Mouse (Mus musculus) thymus, adult 2 months (tissue): ENCODE results near the gene Fblim1. TPM values are rescaled to one million over a fixed set of nuclear protein-coding genes. Genes with fewer than 3 reads are reported as not detected.
"Not testable (repeated sequence)": the region's sequence is repeated elsewhere in the genome, so short reads cannot be mapped to it uniquely, and the experiment has no call there.

Source experiments
- DNase-seq: peaks from one replicate; pipeline ENCODE4 v3.0.0; 2021
- H3K27ac ChIP-seq: fragments of 200-500 bp; 2 replicates; pipeline ENCODE4 v1.5.1; 2012; ENCODE audit warnings: low read length, control low read depth; ENCODE audit not compliant: control insufficient read depth, insufficient read depth
- H3K27me3 ChIP-seq: fragments of 200-500 bp; 2 replicates; pipeline ENCODE4 v1.6.1; 2012; ENCODE audit warnings: mild to moderate bottlenecking, low read length, moderate library complexity, mixed read lengths; ENCODE audit not compliant: control insufficient read depth, insufficient read depth
- H3K36me3 ChIP-seq: fragments of 200-500 bp; 2 replicates; pipeline ENCODE4 v1.6.1; 2012; ENCODE audit warnings: mild to moderate bottlenecking, low read length, moderate library complexity; ENCODE audit not compliant: control insufficient read depth, insufficient read depth
- H3K4me1 ChIP-seq: fragments of 200-500 bp; replicated peaks from 2 replicates; pipeline ENCODE4 v1.6.1; 2012; ENCODE audit warnings: low read length; ENCODE audit not compliant: control insufficient read depth, insufficient read depth
- H3K4me3 ChIP-seq: fragments of 200-500 bp; 2 replicates; pipeline ENCODE4 v1.5.1; 2012; ENCODE audit warnings: mild to moderate bottlenecking, low read length, control low read depth, moderate library complexity; ENCODE audit not compliant: control insufficient read depth, insufficient read depth
- CTCF ChIP-seq: fragments of 200-500 bp; IDR thresholded peaks from 2 replicates; pipeline ENCODE4 v1.5.1; 2012; ENCODE audit warnings: mild to moderate bottlenecking, control low read depth, low read length, moderate library complexity, borderline replicate concordance; ENCODE audit not compliant: control insufficient read depth, poor library complexity, insufficient read depth; ENCODE audit errors: extremely low read depth
- POLR2A ChIP-seq: fragments of 200-500 bp; IDR thresholded peaks from 2 replicates; pipeline ENCODE4 v1.6.1; 2012; ENCODE audit warnings: mild to moderate bottlenecking, low read length, control low read depth, moderate library complexity; ENCODE audit not compliant: control insufficient read depth, poor library complexity, insufficient read depth; ENCODE audit errors: extremely low read depth
- WGBS: fragments of 180-500 bp; shearing (Covaris S2); methylation state at CpG from one replicate; pipeline ENCODE4 v1.1.7; 2018; 5-methylcytosine and 5-hydroxymethylcytosine counted together
- polyA plus RNA-seq: library from polyadenylated mRNA; depleted of rRNA; stranded (reverse); fragments of >200 nt; gene quantifications from 2 replicates; pipeline ENCODE4 v1.2.3, GENCODE M21; 2012

Gene Fblim1
- polyA plus RNA-seq, 1 experiment, result 16.2 TPM

GRCm38 (mm10) chr4:141562281-141562680 lies 43.6 kb downstream of the Fblim1 start:
- no peak for DNase-seq
- no peak overlapping the region for H3K27ac ChIP-seq
- H3K4me1 ChIP-seq, result peaks cover 12% of the 10 kb centered on the region
- no peak for TF ChIP-seq POLR2A
- no peak for TF ChIP-seq CTCF
- WGBS, result 88% methylated on average over 11 of the region's 11 CpGs
- H3K4me3 ChIP-seq, result no peak overlapping the region
- no peaks in the 10 kb centered on the region for H3K27me3 ChIP-seq
- no peaks in the 10 kb centered on the region for H3K36me3 ChIP-seq

- H3K36me3 ChIP-seq, H3K27ac ChIP-seq, H3K27me3 ChIP-seq, DNase-seq, H3K4me3 ChIP-seq: not testable (repeated sequence)
- H3K4me1 ChIP-seq, result peaks cover 12% of the 10 kb centered on the region
- 88% methylated on average over 5 of the region's 5 CpGs for WGBS
Observed at GRCm38 (mm10) chr4:141561331-141561919, 44.5 kb downstream of the Fblim1 start.

GRCm38 (mm10) chr4:141559898-141560263 lies 46.0 kb downstream of the Fblim1 start:
- Histone ChIP-seq H3K27me3 (no peaks in the 10 kb centered on the region), H3K27ac (peak overlapping the region; percentile 82), H3K4me1 (peaks cover 12% of the 10 kb centered on the region), H3K36me3 (no peaks in the 10 kb centered on the region), H3K4me3 (peak overlapping the region; percentile 53)
- 3% methylated on average over 9 of the region's 9 CpGs for WGBS
- TF ChIP-seq POLR2A (no peak), CTCF (peak; percentile 82; the same call in 1 of the 2 replicates)
- DNase-seq, result peak; percentile 85

- Histone ChIP-seq H3K4me1 (peaks cover 12% of the 10 kb centered on the region), H3K27me3 (no peaks in the 10 kb centered on the region), H3K27ac (peak overlapping the region; percentile 97), H3K4me3 (peak overlapping the region; percentile 53), H3K36me3 (no peaks in the 10 kb centered on the region)
- DNase-seq, result peak; percentile 77
- under 1% methylated on average over 30 of the region's 30 CpGs for WGBS
- TF ChIP-seq POLR2A, result no peak
- TF ChIP-seq CTCF, result no peak
Observed at GRCm38 (mm10) chr4:141559131-141559897, 46.6 kb downstream of the Fblim1 start.

GRCm38 (mm10) chr4:141558658-141559057 lies 47.2 kb downstream of the Fblim1 start:
- Histone ChIP-seq H3K27ac (peak overlapping the region; percentile 97), H3K4me3 (peak overlapping the region; percentile 40), H3K27me3 (no peaks in the 10 kb centered on the region), H3K36me3 (no peaks in the 10 kb centered on the region), H3K4me1 (peaks cover 12% of the 10 kb centered on the region)
- TF ChIP-seq CTCF, result no peak
- peak; percentile 29; the same call in 1 of the 2 replicates for TF ChIP-seq POLR2A
- WGBS, result 2% methylated on average over 16 of the region's 16 CpGs
- DNase-seq, result peak; percentile 34

- not testable (repeated sequence) for H3K27ac ChIP-seq, DNase-seq, H3K27me3 ChIP-seq, H3K4me3 ChIP-seq, H3K36me3 ChIP-seq
- 97% methylated on average over 6 of the region's 6 CpGs for WGBS
- peaks cover 19% of the 10 kb centered on the region for H3K4me1 ChIP-seq
Observed at GRCm38 (mm10) chr4:141556163-141556562, 49.7 kb downstream of the Fblim1 start.

- H3K4me1 ChIP-seq, result peaks cover 15% of the 10 kb centered on the region
- H3K27me3 ChIP-seq, H3K4me3 ChIP-seq, H3K36me3 ChIP-seq, DNase-seq, H3K27ac ChIP-seq: not testable (repeated sequence)
- 85% methylated on average over 9 of the region's 9 CpGs for WGBS
Observed at GRCm38 (mm10) chr4:141554255-141554865, 51.5 kb downstream of the Fblim1 start.
